Mouse (Mus musculus): Measurements from ENCODE around the gene Mfsd4a. TPM values are rescaled to one million over a fixed set of nuclear protein-coding genes. Genes with fewer than 3 reads are reported as not detected.

Gene Mfsd4a
- 0.52 TPM in 1 of 2 replicates, not detected in the other for total RNA-seq (2015)
- 0.20 and 0.25 TPM in 2 replicates for total RNA-seq (2017)

GRCm38 (mm10) chr1:132067261-132068255 lies at the start of gene Mfsd4a:
Gene Mfsd4a, minus strand, starts transcription at chr1:132068062.
- peak; percentile 70 for ATAC-seq (replicated peaks; ENCODE audit: poor library complexity)

- ATAC-seq (replicated peaks; ENCODE audit: poor library complexity) = peak; percentile 85
These were observed 48.7 kb upstream of the Mfsd4a start for GRCm38 (mm10) chr1:132116606-132117005.

- no peak for ATAC-seq (replicated peaks; ENCODE audit: poor library complexity)
These were observed 45.2 kb upstream of the Mfsd4a start for GRCm38 (mm10) chr1:132113098-132113497.

- ATAC-seq (replicated peaks; ENCODE audit: poor library complexity) = no peak
These were observed 44.6 kb upstream of the Mfsd4a start for GRCm38 (mm10) chr1:132112426-132112825.

- no peak for ATAC-seq (replicated peaks; ENCODE audit: poor library complexity)
These were observed 43.5 kb upstream of the Mfsd4a start for GRCm38 (mm10) chr1:132111411-132111810.

- ATAC-seq (replicated peaks; ENCODE audit: poor library complexity) = no peak
These were observed 41.5 kb upstream of the Mfsd4a start for GRCm38 (mm10) chr1:132109368-132109767.

GRCm38 (mm10) chr1:132104353-132104752 lies 36.5 kb upstream of the Mfsd4a start:
- ATAC-seq (replicated peaks; ENCODE audit: poor library complexity) = no peak

GRCm38 (mm10) chr1:132101953-132102697 lies 34.3 kb upstream of the Mfsd4a start:
- ATAC-seq (replicated peaks; ENCODE audit: poor library complexity) = no peak

- ATAC-seq (replicated peaks; ENCODE audit: poor library complexity) = peak; percentile 49
These were observed 31.9 kb upstream of the Mfsd4a start for GRCm38 (mm10) chr1:132099775-132100174.

- ATAC-seq (replicated peaks; ENCODE audit: poor library complexity) = no peak
These were observed 31.2 kb upstream of the Mfsd4a start for GRCm38 (mm10) chr1:132099016-132099415.

- no peak for ATAC-seq (replicated peaks; ENCODE audit: poor library complexity)
These were observed 30.2 kb upstream of the Mfsd4a start for GRCm38 (mm10) chr1:132098076-132098475.

- ATAC-seq (replicated peaks; ENCODE audit: poor library complexity) = peak; percentile 91
These were observed 27.6 kb upstream of the Mfsd4a start for GRCm38 (mm10) chr1:132095356-132096004.

- no peak for ATAC-seq (replicated peaks; ENCODE audit: poor library complexity)
These were observed 25.4 kb upstream of the Mfsd4a start for GRCm38 (mm10) chr1:132093269-132093668.

GRCm38 (mm10) chr1:132090266-132090665 lies 22.4 kb upstream of the Mfsd4a start:
- no peak for ATAC-seq (replicated peaks; ENCODE audit: poor library complexity)

- ATAC-seq (replicated peaks; ENCODE audit: poor library complexity) = peak; percentile 45
These were observed 21.9 kb upstream of the Mfsd4a start for GRCm38 (mm10) chr1:132089767-132090166.

GRCm38 (mm10) chr1:132088181-132088671 lies 20.4 kb upstream of the Mfsd4a start:
- ATAC-seq (replicated peaks; ENCODE audit: poor library complexity) = no peak

- ATAC-seq (replicated peaks; ENCODE audit: poor library complexity) = peak; percentile 89
These were observed 17.6 kb upstream of the Mfsd4a start for GRCm38 (mm10) chr1:132085181-132086049.

GRCm38 (mm10) chr1:132078413-132078812 lies 10.6 kb upstream of the Mfsd4a start:
- peak; percentile 60 for ATAC-seq (replicated peaks; ENCODE audit: poor library complexity)

- ATAC-seq (replicated peaks; ENCODE audit: poor library complexity) = no peak
These were observed 7.7 kb upstream of the Mfsd4a start for GRCm38 (mm10) chr1:132075576-132075975.

- ATAC-seq (replicated peaks; ENCODE audit: poor library complexity) = no peak
These were observed 2.8 kb upstream of the Mfsd4a start for GRCm38 (mm10) chr1:132070659-132071058.

Measured in megakaryocyte progenitor cell, adult 5-6 weeks (primary cell).